Mouse (Mus musculus): ENCODE data around the gene Dolpp1. TPM values are rescaled to one million over a fixed set of nuclear protein-coding genes. Genes with fewer than 3 reads are reported as not detected.

Gene Dolpp1
- polyA plus RNA-seq, 1 experiment from 2014 or later: 34.8 TPM

DNA sequence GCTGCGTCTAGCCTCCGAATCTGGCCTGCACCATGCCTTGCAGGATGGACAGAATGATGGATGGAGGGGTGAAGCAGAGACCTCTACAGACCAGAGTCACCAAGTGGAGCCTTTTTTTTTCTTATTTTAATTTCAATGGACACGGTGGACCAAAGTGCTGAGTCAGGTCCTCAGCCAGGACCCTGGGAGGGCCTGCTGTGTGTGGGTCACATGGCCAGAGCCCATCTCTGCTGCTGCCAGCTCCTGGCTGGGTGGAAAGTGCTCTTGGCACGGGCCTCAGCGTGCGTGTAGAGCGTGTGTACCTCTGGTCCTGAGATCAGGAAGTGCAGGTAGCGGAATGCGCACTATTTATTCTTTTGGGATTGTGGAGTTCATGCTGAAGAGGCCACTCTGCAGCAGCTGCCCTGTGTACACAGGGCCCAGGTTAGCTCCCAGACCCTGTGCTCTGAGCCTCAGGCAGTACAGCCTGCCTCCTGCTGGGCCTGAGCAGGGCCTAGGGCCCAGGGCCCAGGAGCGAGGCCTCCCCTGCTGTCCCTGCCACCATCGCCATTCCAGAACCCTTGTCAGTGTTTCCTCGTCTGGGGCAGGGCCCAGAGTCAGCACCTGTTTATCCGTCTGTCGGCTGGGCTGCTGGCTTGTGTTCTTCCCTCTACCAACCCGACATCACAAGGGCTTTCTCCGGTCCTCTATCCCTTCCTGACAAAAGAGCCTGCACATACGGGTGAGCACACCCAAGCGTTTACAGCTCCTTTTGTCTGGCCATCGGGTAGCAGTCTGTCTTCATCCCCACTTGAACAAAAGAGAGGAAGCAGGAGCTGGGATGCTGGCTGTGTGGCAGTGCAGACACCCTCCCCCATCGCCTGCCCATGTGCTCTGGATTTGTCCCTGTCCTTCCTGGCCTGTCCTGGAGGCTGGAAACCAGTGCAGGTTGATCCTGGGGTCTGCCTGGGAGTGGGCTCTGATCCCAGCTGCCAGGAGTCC, 7.4 kb downstream of the Dolpp1 start:
- Histone ChIP-seq H3K4me2 (replicated peaks) (no peak overlapping the region), H3K27ac (peak overlapping the region; percentile 7), H3K4me1 (no peaks in the 10 kb centered on the region), H3K36me3 (peaks cover 66% of the 10 kb centered on the region), H3K9me3 (no peaks in the 10 kb centered on the region), H3K9ac (no peak overlapping the region), H3K27me3 (no peaks in the 10 kb centered on the region), H3K4me3 (no peak overlapping the region)
- 46% methylated on average over 20 of the region's 20 CpGs for WGBS
- ATAC-seq (ENCODE audit: insufficient number of reproducible peaks, insufficient read depth, low FRiP score, low TSS enrichment): no peak

DNA sequence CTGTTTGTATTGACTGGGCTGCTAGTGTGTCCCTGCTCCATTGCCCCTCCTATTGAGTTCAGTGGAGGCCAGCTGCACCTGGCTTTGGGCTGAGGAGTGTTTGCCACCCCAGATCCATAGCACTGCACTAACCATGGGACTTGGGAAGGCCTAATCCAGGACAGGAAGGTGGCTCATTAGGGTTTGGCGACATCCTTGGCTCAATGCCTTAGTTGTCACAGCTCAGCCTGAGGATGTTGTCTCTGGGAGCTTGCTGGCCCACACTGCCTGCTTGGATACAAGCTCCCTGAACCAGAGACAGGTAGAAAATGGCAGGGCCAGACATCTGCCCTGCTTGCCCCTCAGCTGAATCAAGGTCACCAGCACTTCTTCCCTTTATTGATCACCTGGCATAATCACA, 9.5 kb downstream of the Dolpp1 start:
- 77% methylated on average over 1 of the region's 1 CpGs for WGBS
- Histone ChIP-seq H3K4me3 (no peak overlapping the region), H3K36me3 (peaks cover 73% of the 10 kb centered on the region), H3K4me1 (no peaks in the 10 kb centered on the region), H3K27me3 (no peaks in the 10 kb centered on the region), H3K4me2 (replicated peaks) (no peak overlapping the region), H3K9ac (no peak overlapping the region), H3K27ac (no peak overlapping the region), H3K9me3 (no peaks in the 10 kb centered on the region)
- no peak for ATAC-seq (ENCODE audit: insufficient number of reproducible peaks, insufficient read depth, low FRiP score, low TSS enrichment)

GRCm38 (mm10) chr2:30402351-30402826, 10.3 kb downstream of the Dolpp1 start:
- H3K4me3 ChIP-seq: no peak overlapping the region
- H3K36me3 ChIP-seq: peaks cover 67% of the 10 kb centered on the region
- H3K27me3 ChIP-seq: no peaks in the 10 kb centered on the region
- ATAC-seq (ENCODE audit: insufficient number of reproducible peaks, insufficient read depth, low FRiP score, low TSS enrichment): no peak
- no peak overlapping the region for H3K27ac ChIP-seq
- H3K4me2 ChIP-seq (replicated peaks): no peak overlapping the region
- H3K9ac ChIP-seq: no peak overlapping the region
- no peaks in the 10 kb centered on the region for H3K4me1 ChIP-seq
- no peaks in the 10 kb centered on the region for H3K9me3 ChIP-seq
- 88% methylated on average over 9 of the region's 9 CpGs for WGBS

DNA sequence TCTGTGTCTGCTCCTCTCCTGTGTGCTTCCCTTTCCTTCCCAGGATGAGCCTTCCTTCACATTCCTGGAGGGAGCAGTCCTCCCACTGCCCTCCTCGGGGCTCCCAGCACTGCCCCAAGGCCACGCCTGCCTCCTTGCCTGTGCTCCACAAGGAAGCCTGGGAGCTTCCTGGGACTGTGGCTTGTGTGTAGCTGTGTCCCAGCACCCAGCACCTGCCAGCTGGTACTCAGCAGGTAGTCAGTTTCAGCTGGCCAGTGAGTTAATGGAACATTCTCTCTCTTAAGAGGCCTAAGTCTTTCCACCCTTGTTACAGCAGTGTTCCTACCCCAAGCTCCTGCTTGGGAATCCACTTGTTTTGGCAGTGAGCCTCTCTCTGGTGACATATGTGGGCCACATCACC, 10.8 kb downstream of the Dolpp1 start:
- no peak overlapping the region for H3K4me3 ChIP-seq
- no peak overlapping the region for H3K4me2 ChIP-seq (replicated peaks)
- ATAC-seq (ENCODE audit: insufficient number of reproducible peaks, insufficient read depth, low FRiP score, low TSS enrichment): no peak
- no peak overlapping the region for H3K9ac ChIP-seq
- no peaks in the 10 kb centered on the region for H3K27me3 ChIP-seq
- H3K36me3 ChIP-seq: peaks cover 63% of the 10 kb centered on the region
- no peaks in the 10 kb centered on the region for H3K9me3 ChIP-seq
- WGBS: 68% methylated on average over 2 of the region's 2 CpGs
- H3K4me1 ChIP-seq: no peaks in the 10 kb centered on the region
- no peak overlapping the region for H3K27ac ChIP-seq

GRCm38 (mm10) chr2:30403870-30404269, 11.8 kb downstream of the Dolpp1 start:
- peaks cover 53% of the 10 kb centered on the region for H3K36me3 ChIP-seq
- no peaks in the 10 kb centered on the region for H3K4me1 ChIP-seq
- H3K9me3 ChIP-seq: no peaks in the 10 kb centered on the region
- no peaks in the 10 kb centered on the region for H3K27me3 ChIP-seq
- H3K9ac ChIP-seq: no peak overlapping the region
- 90% methylated on average over 1 of the region's 1 CpGs for WGBS
- no peak overlapping the region for H3K4me3 ChIP-seq
- no peak overlapping the region for H3K4me2 ChIP-seq (replicated peaks)
- H3K27ac ChIP-seq: no peak overlapping the region
- no peak for ATAC-seq (ENCODE audit: insufficient number of reproducible peaks, insufficient read depth, low FRiP score, low TSS enrichment)

- Histone ChIP-seq H3K9ac (no peak overlapping the region), H3K4me2 (replicated peaks) (no peak overlapping the region), H3K36me3 (peaks cover 43% of the 10 kb centered on the region), H3K4me1 (no peaks in the 10 kb centered on the region), H3K4me3 (no peak overlapping the region), H3K27ac (no peak overlapping the region), H3K27me3 (no peaks in the 10 kb centered on the region), H3K9me3 (no peaks in the 10 kb centered on the region)
- 81% methylated on average over 2 of the region's 2 CpGs for WGBS
- ATAC-seq (ENCODE audit: insufficient number of reproducible peaks, insufficient read depth, low FRiP score, low TSS enrichment): no peak
Measured at GRCm38 (mm10) chr2:30407221-30407620, 15.2 kb downstream of the Dolpp1 start.

- Histone ChIP-seq H3K4me1 (no peaks in the 10 kb centered on the region), H3K4me3 (no peak overlapping the region), H3K27ac (no peak overlapping the region), H3K9me3 (no peaks in the 10 kb centered on the region), H3K4me2 (replicated peaks) (no peak overlapping the region), H3K9ac (no peak overlapping the region), H3K27me3 (no peaks in the 10 kb centered on the region), H3K36me3 (peaks cover 37% of the 10 kb centered on the region)
- ATAC-seq (ENCODE audit: insufficient number of reproducible peaks, insufficient read depth, low FRiP score, low TSS enrichment): no peak
- WGBS: 91% methylated on average over 10 of the region's 10 CpGs
Measured at GRCm38 (mm10) chr2:30407778-30408177, 15.7 kb downstream of the Dolpp1 start.

DNA sequence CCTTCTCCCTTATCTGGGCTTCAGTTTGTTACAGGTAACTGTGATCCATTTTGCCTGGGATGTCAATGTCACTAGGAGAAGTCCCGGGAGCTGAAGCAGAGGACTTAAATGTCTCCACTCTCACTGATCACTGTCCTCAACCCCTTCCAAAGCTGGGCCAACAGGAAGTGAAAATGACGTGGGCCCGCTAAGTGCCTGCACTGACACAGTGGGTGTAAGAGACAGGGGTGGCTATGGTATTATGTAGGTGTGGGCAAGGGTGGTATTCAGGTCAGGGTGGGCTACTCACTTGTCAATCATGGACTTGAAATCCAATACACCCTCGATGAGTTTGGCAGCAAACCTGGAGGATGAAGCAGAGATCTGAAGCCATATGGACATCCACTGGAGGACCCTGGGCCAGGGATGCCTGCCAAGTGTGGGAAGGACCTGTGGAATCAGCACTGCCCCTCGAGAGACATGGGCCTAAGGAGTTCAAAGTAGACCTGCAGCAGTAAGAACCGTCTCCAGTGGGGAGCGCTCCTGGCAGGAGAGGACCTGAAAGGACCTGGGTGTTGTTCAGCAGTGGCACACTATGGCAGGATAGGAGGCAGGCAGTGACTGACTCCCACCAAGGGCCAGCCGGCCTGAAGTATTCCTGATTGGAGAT, 16.5 kb downstream of the Dolpp1 start:
- Histone ChIP-seq H3K36me3 (peaks cover 31% of the 10 kb centered on the region), H3K27me3 (no peaks in the 10 kb centered on the region), H3K9me3 (no peaks in the 10 kb centered on the region), H3K4me3 (no peak overlapping the region), H3K27ac (no peak overlapping the region), H3K4me1 (no peaks in the 10 kb centered on the region), H3K4me2 (replicated peaks) (no peak overlapping the region), H3K9ac (no peak overlapping the region)
- 85% methylated on average over 8 of the region's 8 CpGs for WGBS
- ATAC-seq (ENCODE audit: insufficient number of reproducible peaks, insufficient read depth, low FRiP score, low TSS enrichment): no peak

- Histone ChIP-seq H3K4me1 (0 out of 2 replicates have a peak, but pooled peaks cover 2% of the 10 kb centered on the region), H3K27me3 (no peaks in the 10 kb centered on the region), H3K9me3 (no peaks in the 10 kb centered on the region), H3K9ac (no peak overlapping the region), H3K4me3 (no peak overlapping the region), H3K36me3 (peaks cover 31% of the 10 kb centered on the region), H3K4me2 (replicated peaks) (no peak overlapping the region), H3K27ac (no peak overlapping the region)
- 88% methylated on average over 5 of the region's 5 CpGs for WGBS
- no peak for ATAC-seq (ENCODE audit: insufficient number of reproducible peaks, insufficient read depth, low FRiP score, low TSS enrichment)
Measured at GRCm38 (mm10) chr2:30409454-30410176, 17.6 kb downstream of the Dolpp1 start.

DNA sequence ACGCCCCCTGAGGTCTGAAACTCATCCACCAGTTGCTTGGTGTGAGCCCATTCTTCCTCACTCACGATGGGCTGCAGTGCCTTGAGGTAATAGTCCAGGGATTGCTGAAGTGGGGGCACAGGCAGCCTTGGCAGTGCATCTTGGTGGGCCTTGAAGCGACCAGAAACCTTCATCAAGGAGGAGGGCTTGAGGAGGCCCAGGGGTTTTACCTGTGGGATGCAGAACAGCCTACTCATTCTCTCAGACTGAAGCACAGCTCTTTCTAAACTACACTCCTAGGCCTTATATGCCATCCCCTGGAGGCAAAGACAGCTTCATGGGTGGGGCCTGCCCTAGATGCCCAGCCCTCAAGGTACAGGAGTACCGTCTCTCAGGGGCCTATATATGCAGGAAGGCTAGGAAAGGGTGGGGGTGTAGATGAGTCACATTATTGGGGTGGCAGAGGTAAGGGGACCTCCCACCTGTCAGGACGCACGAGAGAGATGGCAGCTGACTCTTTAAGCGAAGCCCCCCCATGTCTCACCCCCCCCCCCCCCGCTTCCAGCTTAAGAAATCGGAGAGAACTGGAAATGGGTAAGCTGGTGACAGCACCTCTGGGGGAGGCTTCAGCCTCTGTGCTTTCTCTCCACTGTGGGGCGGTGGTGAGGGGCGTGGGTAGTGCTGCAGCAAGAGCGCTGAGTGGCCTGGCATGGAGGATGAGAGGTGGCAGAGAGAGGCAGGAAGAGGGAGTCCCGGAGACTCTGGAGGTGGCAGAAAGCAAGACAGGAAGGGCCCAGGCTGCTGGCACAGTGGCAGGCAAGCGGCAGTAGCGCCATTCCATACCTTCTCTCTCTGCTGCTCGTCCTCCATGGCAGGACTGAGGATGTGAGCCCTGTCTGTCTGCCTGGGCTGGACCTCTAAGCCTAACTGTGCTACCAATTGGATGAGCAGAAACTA, 21.3 kb downstream of the Dolpp1 start:
- H3K27me3 ChIP-seq: no peaks in the 10 kb centered on the region
- H3K36me3 ChIP-seq: peaks cover 15% of the 10 kb centered on the region; the same call in 1 of the 2 replicates
- H3K4me1 ChIP-seq: peaks cover 14% of the 10 kb centered on the region
- no peak for ATAC-seq (ENCODE audit: insufficient number of reproducible peaks, insufficient read depth, low FRiP score, low TSS enrichment)
- no peak overlapping the region; the same call in 1 of the 2 replicates for H3K9ac ChIP-seq
- H3K9me3 ChIP-seq: no peaks in the 10 kb centered on the region
- 82% methylated on average over 15 of the region's 16 CpGs for WGBS
- no peak overlapping the region for H3K4me3 ChIP-seq
- no peak overlapping the region for H3K27ac ChIP-seq
- no peak overlapping the region for H3K4me2 ChIP-seq (replicated peaks)

All from embryonic facial prominence, embryonic 12.5 days (tissue).